Mouse (Mus musculus) thymus, adult 2 months (tissue): ENCODE results near the gene Efl1.

Experiments used
- CTCF ChIP-seq: fragments of 200-500 bp; IDR thresholded peaks from 2 replicates; pipeline ENCODE4 v1.5.1; 2012; ENCODE audit warnings: mild to moderate bottlenecking, control low read depth, low read length, moderate library complexity, borderline replicate concordance; ENCODE audit not compliant: control insufficient read depth, poor library complexity, insufficient read depth; ENCODE audit errors: extremely low read depth
- POLR2A ChIP-seq: fragments of 200-500 bp; IDR thresholded peaks from 2 replicates; pipeline ENCODE4 v1.6.1; 2012; ENCODE audit warnings: mild to moderate bottlenecking, low read length, control low read depth, moderate library complexity; ENCODE audit not compliant: control insufficient read depth, poor library complexity, insufficient read depth; ENCODE audit errors: extremely low read depth

- TF ChIP-seq CTCF (no peak), POLR2A (no peak)
These were observed 94.8 kb downstream of the Efl1 start for GRCm38 (mm10) chr7:82743116-82743765.
